Mouse (Mus musculus): ENCODE measurements around the gene Aox1.

GRCm38 (mm10) chr1:58045546-58045945 lies 15.8 kb downstream of the Aox1 start:
- no peak for TF ChIP-seq CTCF (IDR thresholded peaks at IDR 0.05; ENCODE audit: low read depth, low read length)
- TF ChIP-seq GATA1 (IDR thresholded peaks at IDR 0.05; ENCODE audit: borderline replicate concordance, low read length) = no peak
